Mouse (Mus musculus) adrenal gland, postnatal 0 days (tissue): ENCODE data around the gene Mkrn3. TPM values are rescaled to one million over a fixed set of nuclear protein-coding genes. Genes with fewer than 3 reads are reported as not detected.

Experiments used
- polyA plus RNA-seq: library from polyadenylated mRNA; unstranded; fragments of >200 nt; fragmentation: Nextera tagmentation; extraction: Ambion mirVana; gene quantifications from 2 replicates; pipeline ENCODE4 v1.2.1, GENCODE M21; 2015

The Mkrn3 gene
- 3.9 and 4.0 TPM in 2 replicates for polyA plus RNA-seq

DNA sequence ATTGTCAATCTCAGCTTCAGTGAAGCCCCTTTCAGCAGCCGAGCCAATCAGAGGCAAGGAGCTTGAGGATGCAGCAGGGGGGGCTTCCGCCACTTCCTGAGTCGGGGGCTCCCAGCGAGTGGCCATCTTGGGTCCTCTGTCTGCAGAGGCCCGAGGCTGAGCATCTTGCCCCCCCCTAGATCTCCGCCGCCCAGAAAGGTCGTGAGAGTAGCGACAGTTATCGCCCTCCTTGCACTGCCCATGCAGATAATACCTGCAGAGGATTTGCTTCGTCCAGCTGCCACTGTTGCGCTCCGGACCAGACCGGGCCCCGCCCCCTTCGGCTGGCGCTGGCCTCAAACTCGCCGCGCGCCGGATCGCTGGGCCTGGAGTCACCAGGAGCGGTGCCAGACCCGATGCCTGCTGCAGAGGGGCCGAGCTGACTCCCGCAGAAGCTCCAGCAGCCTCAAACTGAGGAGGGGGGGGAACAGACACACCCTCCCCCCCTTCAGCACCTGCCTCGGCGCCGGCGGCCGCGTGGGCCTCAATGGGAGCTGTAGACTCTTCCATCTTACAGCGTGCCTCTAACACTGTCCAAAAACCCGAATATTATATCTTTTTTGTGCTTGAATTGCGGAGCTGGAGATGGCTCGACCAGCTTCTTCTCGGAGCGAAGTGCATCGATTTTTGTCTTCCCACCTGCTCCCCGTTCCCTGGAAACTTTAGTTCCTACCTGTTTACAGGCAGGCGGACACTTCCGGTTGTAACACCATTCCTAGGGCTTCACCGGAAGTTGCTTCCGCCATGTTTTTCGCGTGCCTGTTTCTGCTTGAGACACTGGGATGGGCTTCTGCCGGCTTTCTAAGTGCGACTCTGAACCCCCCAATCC lies at the start of gene Mkrn3:
TSS of gene Mkrn3 (minus strand) at position 647 of the 868 bp plus-strand sequence.

DNA sequence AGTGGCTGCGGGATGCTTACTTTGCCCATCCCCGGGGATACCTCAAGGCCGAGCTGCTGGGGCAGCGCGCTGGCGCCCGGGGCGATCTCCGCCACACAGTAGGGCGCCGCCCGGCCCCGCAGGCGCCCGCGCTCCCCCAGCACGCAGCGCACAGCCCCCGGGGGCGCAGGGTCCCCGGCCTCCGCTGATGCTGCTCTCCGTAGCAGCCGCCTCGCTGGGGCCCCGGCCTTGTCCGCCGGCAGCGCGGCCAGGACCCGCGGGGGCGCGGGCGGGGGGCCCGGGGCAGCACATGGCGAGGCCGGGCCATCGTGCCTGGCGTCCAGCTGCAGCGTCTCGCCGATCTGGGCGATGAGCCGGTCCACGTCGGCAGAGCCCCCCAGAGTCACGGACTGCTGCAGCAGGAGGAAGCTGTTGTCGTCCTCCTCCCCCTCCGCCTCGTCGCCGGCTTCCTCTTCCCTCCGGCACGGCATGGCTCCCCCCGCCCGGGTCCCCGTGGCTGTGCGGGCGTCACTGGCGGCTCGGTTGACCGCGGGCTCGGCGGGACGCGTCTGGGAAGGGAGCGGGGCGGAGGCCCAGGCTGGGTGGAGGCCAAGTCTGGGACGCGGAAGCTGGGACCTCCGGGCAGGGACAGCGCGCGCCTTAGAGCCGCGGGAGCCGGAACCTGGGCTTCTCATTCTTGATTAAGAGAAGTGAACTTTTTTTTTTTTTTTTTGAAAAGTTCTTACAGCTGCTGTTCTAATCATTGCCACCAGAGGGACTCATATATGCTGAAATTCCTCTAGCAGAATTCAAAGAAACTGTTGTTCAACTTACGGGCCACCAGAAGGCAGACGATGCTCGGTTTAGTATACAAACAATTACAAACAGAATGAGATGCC lies 44.2 kb upstream of the Mkrn3 start, which contains the start of gene Peg12:
TSS of gene Peg12 (minus strand) at position 633 of the 878 bp plus-strand sequence.

DNA sequence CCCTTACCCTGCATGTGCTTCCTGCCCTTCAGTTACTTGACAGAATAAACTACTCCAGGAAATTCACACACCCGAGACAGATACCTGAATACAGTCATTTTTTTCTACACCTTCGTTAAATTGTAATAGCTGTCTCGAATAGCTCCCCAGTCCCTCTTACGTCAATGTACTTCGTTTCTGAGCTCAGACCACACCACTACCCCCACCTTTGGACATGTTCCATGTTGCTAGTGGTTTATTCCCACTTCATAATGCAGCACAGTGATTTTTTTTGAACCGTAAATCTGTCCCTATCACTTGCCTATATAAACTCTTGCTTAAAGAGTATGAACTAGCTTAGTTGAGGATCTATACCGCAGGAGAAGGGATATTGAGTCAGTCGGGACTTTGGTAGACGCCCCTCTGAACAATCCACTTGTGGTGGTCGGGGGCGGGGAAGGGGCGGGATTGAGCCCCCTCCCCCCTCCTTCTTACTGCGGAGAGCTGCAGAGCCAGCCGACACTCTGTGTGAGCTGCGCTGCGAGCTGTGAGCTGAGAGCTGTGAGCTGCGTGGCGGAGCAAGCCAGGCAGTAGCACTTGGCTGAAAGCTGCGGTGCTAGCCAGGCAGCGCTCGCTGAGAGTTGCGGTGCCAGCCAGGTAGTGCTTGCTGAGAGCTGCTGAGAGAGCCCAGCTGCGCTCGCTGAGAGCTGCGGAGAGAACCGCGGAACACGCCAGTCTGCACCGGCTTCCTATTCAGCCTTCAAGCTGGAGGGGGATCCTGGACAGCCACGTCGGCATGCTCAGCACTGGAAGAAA lies 43.2 kb downstream of the Mkrn3 start, which contains the start of gene Magel2:
TSS of gene Magel2 (plus strand) at position 501 of the 795 bp plus-strand sequence.

Other genes with a start within 250 kb of the Mkrn3 start
- gene Ndn, start 73.6 kb downstream of the Mkrn3 start, polyA plus RNA-seq = 173 and 193 TPM in 2 replicates
- 2.9 and 3.8 TPM in 2 replicates for gene Magel2, start 43.1 kb downstream of the Mkrn3 start, polyA plus RNA-seq
- gene Peg12, start 44.4 kb upstream of the Mkrn3 start, polyA plus RNA-seq = 5.4 and 6.8 TPM in 2 replicates